Mouse (Mus musculus) mesoderm, embryonic 11.5 days (tissue): ENCODE results near the gene Cab39l.

ENCODE experiments used
- DNase-seq: peaks from one replicate; pipeline ENCODE4 v3.0.0-alpha.2; 2012; ENCODE audit warnings: low read depth, low spot score

The Cab39l gene

GRCm38 (mm10) chr14:59627823-59628222 is 187.1 kb downstream of the Cab39l start:
- DNase-seq, result peak; percentile 58

- DNase-seq, result no peak
These were observed 188.5 kb downstream of the Cab39l start for GRCm38 (mm10) chr14:59629308-59629707.

GRCm38 (mm10) chr14:59630096-59630495 is 189.3 kb downstream of the Cab39l start:
- no peak for DNase-seq

GRCm38 (mm10) chr14:59632067-59632466 is 191.3 kb downstream of the Cab39l start:
- no peak for DNase-seq

GRCm38 (mm10) chr14:59633295-59633898 is 192.6 kb downstream of the Cab39l start:
- DNase-seq, result no peak

- no peak for DNase-seq
These were observed 193.2 kb downstream of the Cab39l start for GRCm38 (mm10) chr14:59633988-59634387.
